Mouse (Mus musculus) liver, embryonic 11.5 days (tissue): ENCODE results near the gene Tmprss12. TPM values are rescaled to one million over a fixed set of nuclear protein-coding genes. Genes with fewer than 3 reads are reported as not detected.

ENCODE experiments used
- polyA plus RNA-seq: library from polyadenylated mRNA; unstranded; fragments of >200 nt; fragmentation: Nextera tagmentation; extraction: Ambion mirVana; gene quantifications from 2 replicates; pipeline ENCODE4 v1.2.1, GENCODE M21; 2014

Gene Tmprss12
- polyA plus RNA-seq, 1 experiment from 2014 or later: not detected

Other genes with a start within 250 kb of the Tmprss12 start
- 10.0 and 10.4 TPM in 2 replicates for gene Dip2b, start 242.2 kb upstream of the Tmprss12 start, polyA plus RNA-seq
- 62.9 and 65.3 TPM in 2 replicates for gene Atf1, start 53.0 kb upstream of the Tmprss12 start, polyA plus RNA-seq
- gene Mettl7a1, start 23.3 kb downstream of the Tmprss12 start, polyA plus RNA-seq: 4.4 and 5.7 TPM in 2 replicates
- not detected in 2 replicates for gene Mettl7a3, start 54.1 kb downstream of the Tmprss12 start, polyA plus RNA-seq
- gene Methig1, start 72.3 kb downstream of the Tmprss12 start, polyA plus RNA-seq: not detected in 2 replicates
- not detected in 2 replicates for gene Mettl7a2, start 72.4 kb downstream of the Tmprss12 start, polyA plus RNA-seq
- gene Higd1c, start 83.7 kb downstream of the Tmprss12 start, polyA plus RNA-seq: not detected in 2 replicates
- 0.10 TPM in 1 of 2 replicates, not detected in the other for gene Gm5475, start 141.3 kb downstream of the Tmprss12 start, polyA plus RNA-seq
- 51.2 and 55.4 TPM in 2 replicates for gene Slc11a2, start 144.2 kb downstream of the Tmprss12 start, polyA plus RNA-seq
- gene Letmd1, start 188.2 kb downstream of the Tmprss12 start, polyA plus RNA-seq: 34.2 and 36.0 TPM in 2 replicates
- 6.5 and 7.5 TPM in 2 replicates for gene Csrnp2, start 214.7 kb downstream of the Tmprss12 start, polyA plus RNA-seq